Mouse (Mus musculus) heart, postnatal 0 days (tissue): ENCODE measurements at regions not wholly inside any gene's neighbourhood (a gene's known extent, or its start where the extent isn't known, plus 50 kb on each side); places are given as distances from the start of the nearest gene placed in this dataset.

Experiments used
- ATAC-seq: fragments of 200-750 bp; cut with Nextera tagmentation; 2 replicates; pipeline ENCODE4 v1.8.0; 2017; ENCODE audit warnings: low read depth, moderate number of reproducible peaks, moderate library complexity; ENCODE audit not compliant: insufficient read depth
- DNase-seq: peaks from one replicate; pipeline ENCODE4 v3.0.0-alpha.2; 2016; ENCODE audit warnings: low spot score
- H3K27ac ChIP-seq: fragments of 300-500 bp; sonication (generic); 2 replicates; pipeline ENCODE4 v1.5.1; 2014; ENCODE audit warnings: low read depth, mild to moderate bottlenecking
- H3K27me3 ChIP-seq: fragments of 300-500 bp; sonication (generic); 2 replicates; pipeline ENCODE4 v1.6.1; 2014; ENCODE audit warnings: low read length, mixed read lengths; ENCODE audit not compliant: control insufficient read depth, insufficient read depth
- H3K36me3 ChIP-seq: fragments of 300-500 bp; sonication (generic); replicated peaks from 2 replicates; pipeline ENCODE4 v1.6.1; 2014; ENCODE audit warnings: low read length, mixed read lengths; ENCODE audit not compliant: control insufficient read depth, insufficient read depth
- H3K4me1 ChIP-seq: fragments of 300-500 bp; sonication (generic); 2 replicates; pipeline ENCODE4 v1.6.1; 2014; ENCODE audit warnings: antibody characterized with exemption; ENCODE audit not compliant: control insufficient read depth, insufficient read depth
- H3K4me2 ChIP-seq: fragments of 300-500 bp; sonication (generic); 2 replicates; pipeline ENCODE4 v1.6.1; 2014; ENCODE audit warnings: low read depth, mild to moderate bottlenecking, low read length, moderate library complexity
- H3K4me3 ChIP-seq: fragments of 300-500 bp; sonication (generic); 2 replicates; pipeline ENCODE4 v1.5.1; 2014; ENCODE audit warnings: low read depth, low read length
- H3K9ac ChIP-seq: fragments of 300-500 bp; sonication (generic); replicated peaks from 2 replicates; pipeline ENCODE4 v1.6.1; 2014; ENCODE audit warnings: low read depth, low read length, mixed read lengths
- H3K9me3 ChIP-seq: fragments of 300-500 bp; sonication (generic); replicated peaks from 2 replicates; pipeline ENCODE4 v1.6.1; 2016; ENCODE audit warnings: low read length; ENCODE audit not compliant: control insufficient read depth
- CTCF ChIP-seq: IDR thresholded peaks from 2 replicates; pipeline ENCODE4 v1.5.1; 2016; ENCODE audit warnings: antibody characterized with exemption, control low read depth, low read depth
- EP300 ChIP-seq: IDR thresholded peaks from 2 replicates; pipeline ENCODE4 v1.6.1; 2016; ENCODE audit warnings: antibody characterized with exemption, low read depth
- WGBS: fragments of 180-500 bp; shearing (Covaris S2); extraction: QIAGEN DNeasy Blood & Tissue Kit; methylation state at CpG from one replicate; pipeline ENCODE4 v1.1.7; 2014; 5-methylcytosine and 5-hydroxymethylcytosine counted together

DNA sequence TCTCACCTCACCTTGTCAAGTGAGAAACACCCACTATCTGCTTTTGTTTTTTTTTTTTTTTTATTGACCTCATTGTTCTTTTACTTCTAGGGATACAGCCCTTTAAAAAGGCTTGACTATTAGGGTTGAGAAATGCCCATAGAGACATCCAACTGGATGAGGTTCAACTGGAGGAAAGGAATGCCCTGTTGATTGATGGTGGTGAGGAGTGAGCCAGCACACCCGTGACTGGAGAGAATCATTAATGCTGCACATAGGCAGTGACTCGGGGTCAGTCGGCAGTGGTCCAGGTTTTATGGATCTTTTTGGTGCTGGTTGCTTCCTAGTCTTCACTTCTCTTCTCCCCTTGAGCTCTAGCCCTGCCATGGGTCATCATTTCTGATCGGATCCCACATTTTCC lies 82.9 kb upstream of the Cryz start:
- Histone ChIP-seq H3K9me3 (no peaks in the 10 kb centered on the region), H3K9ac (no peak overlapping the region), H3K4me3 (no peak overlapping the region), H3K36me3 (no peaks in the 10 kb centered on the region), H3K27me3 (no peaks in the 10 kb centered on the region), H3K4me1 (no peaks in the 10 kb centered on the region), H3K4me2 (no peak overlapping the region), H3K27ac (no peak overlapping the region)
- ATAC-seq (no peak), DNase-seq (no peak)
- 82% methylated on average over 4 of the region's 4 CpGs for WGBS
- TF ChIP-seq CTCF (no peak), EP300 (no peak)

DNA sequence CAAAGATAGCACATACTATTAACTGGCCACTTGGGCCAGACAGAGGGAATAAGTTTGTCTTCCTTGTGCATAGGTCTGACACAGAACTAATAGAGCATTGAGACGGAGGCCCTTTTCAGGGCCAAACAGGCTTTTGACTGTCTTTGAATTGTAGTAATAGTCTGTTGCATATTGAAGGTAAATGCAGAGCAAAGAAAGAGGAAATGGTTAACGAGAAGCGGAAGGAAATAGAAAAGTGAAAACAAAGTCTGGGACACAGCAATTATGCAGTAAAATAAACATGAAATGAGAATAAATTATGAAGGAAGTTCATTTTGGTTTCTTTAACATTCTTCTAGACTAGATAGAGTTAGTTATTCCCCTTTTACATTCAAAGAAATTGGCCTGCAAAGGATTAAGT lies 86.4 kb upstream of the Cryz start:
- H3K4me2 ChIP-seq: no peak overlapping the region
- TF ChIP-seq CTCF (no peak), EP300 (no peak)
- no peaks in the 10 kb centered on the region for H3K9me3 ChIP-seq
- H3K9ac ChIP-seq: no peak overlapping the region
- no peak for ATAC-seq
- no peak for DNase-seq
- no peaks in the 10 kb centered on the region for H3K27me3 ChIP-seq
- H3K4me3 ChIP-seq: no peak overlapping the region
- H3K27ac ChIP-seq: no peak overlapping the region
- WGBS: 64% methylated on average over 3 of the region's 3 CpGs
- H3K4me1 ChIP-seq: no peaks in the 10 kb centered on the region
- H3K36me3 ChIP-seq: no peaks in the 10 kb centered on the region

- Histone ChIP-seq H3K27me3 (no peaks in the 10 kb centered on the region), H3K4me2 (no peak overlapping the region), H3K4me1 (no peaks in the 10 kb centered on the region), H3K9ac (no peak overlapping the region), H3K27ac (no peak overlapping the region), H3K9me3 (no peaks in the 10 kb centered on the region), H3K36me3 (no peaks in the 10 kb centered on the region), H3K4me3 (no peak overlapping the region)
- ATAC-seq (no peak), DNase-seq (no peak)
- 75% methylated on average over 6 of the region's 6 CpGs for WGBS
- TF ChIP-seq CTCF: no peak
- TF ChIP-seq EP300: no peak
Observed at GRCm38 (mm10) chr3:154509394-154509793, 87.1 kb upstream of the Cryz start.

- Histone ChIP-seq H3K9ac (no peak overlapping the region), H3K36me3 (no peaks in the 10 kb centered on the region), H3K4me2 (no peak overlapping the region), H3K9me3 (no peaks in the 10 kb centered on the region), H3K4me3 (no peak overlapping the region), H3K27me3 (no peaks in the 10 kb centered on the region), H3K27ac (no peak overlapping the region), H3K4me1 (no peaks in the 10 kb centered on the region)
- no peak for DNase-seq
- no peak for TF ChIP-seq CTCF
- no peak for TF ChIP-seq EP300
- no peak for ATAC-seq
- 33% methylated on average over 2 of the region's 2 CpGs for WGBS
Observed at GRCm38 (mm10) chr3:154493387-154493920, 103.1 kb upstream of the Cryz start.

DNA sequence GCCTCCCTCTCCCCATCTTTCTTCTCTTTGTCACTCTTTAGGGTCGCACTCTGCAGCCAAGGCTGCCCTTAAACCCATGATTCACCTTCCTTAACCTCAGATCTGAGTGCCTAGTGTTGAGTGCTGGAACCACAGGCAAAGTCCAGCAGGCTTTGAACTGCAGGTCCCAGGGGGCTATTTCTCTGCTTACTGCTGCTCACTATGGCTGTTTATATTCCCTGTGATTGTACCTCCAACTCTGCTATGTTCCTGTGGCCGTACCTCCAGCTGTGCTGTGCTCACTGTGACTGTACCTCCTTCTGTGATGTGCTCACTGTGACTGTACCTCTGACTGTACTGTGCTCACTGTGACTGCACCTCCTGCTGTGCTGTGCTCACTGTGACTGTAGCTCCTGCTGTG lies 124.1 kb upstream of the Cryz start:
- Histone ChIP-seq H3K9me3 (no peaks in the 10 kb centered on the region), H3K9ac (no peak overlapping the region), H3K27ac (no peak overlapping the region), H3K4me1 (no peaks in the 10 kb centered on the region), H3K4me3 (no peak overlapping the region), H3K36me3 (no peaks in the 10 kb centered on the region), H3K27me3 (no peaks in the 10 kb centered on the region), H3K4me2 (no peak overlapping the region)
- ATAC-seq: no peak
- TF ChIP-seq EP300 (no peak), CTCF (no peak)
- no peak for DNase-seq
- WGBS: 76% methylated on average over 1 of the region's 2 CpGs

GRCm38 (mm10) chr3:154467581-154468374 lies 128.7 kb upstream of the Cryz start:
- ATAC-seq (no peak), DNase-seq (peak; percentile 30)
- H3K9ac ChIP-seq: no peak overlapping the region
- no peak overlapping the region for H3K4me3 ChIP-seq
- 14% methylated on average over 13 of the region's 13 CpGs for WGBS
- no peaks in the 10 kb centered on the region for H3K36me3 ChIP-seq
- no peaks in the 10 kb centered on the region for H3K4me1 ChIP-seq
- H3K9me3 ChIP-seq: no peaks in the 10 kb centered on the region
- H3K27me3 ChIP-seq: no peaks in the 10 kb centered on the region
- no peak overlapping the region for H3K27ac ChIP-seq
- TF ChIP-seq EP300 (no peak), CTCF (no peak)
- peak overlapping the region; percentile 41 for H3K4me2 ChIP-seq
